Mouse (Mus musculus): ENCODE data around the gene Atrn.

Gene Atrn

GRCm38 (mm10) chr2:130905751-130906583, at the start of gene Atrn, which contains the start of gene 4930402H24Rik:
TSS of gene Atrn (plus strand) at chr2:130906495.
TSS of gene 4930402H24Rik (minus strand) at chr2:130906406.
- DNase-seq (ENCODE audit: low read depth, low spot score) = peak; percentile 85

GRCm38 (mm10) chr2:130862091-130862490, 44.2 kb upstream of the Atrn start:
- DNase-seq (ENCODE audit: low read depth, low spot score) = no peak

GRCm38 (mm10) chr2:130870916-130871315, 35.4 kb upstream of the Atrn start:
- no peak for DNase-seq (ENCODE audit: low read depth, low spot score)

GRCm38 (mm10) chr2:130877376-130877775, 28.9 kb upstream of the Atrn start:
- DNase-seq (ENCODE audit: low read depth, low spot score) = no peak

- DNase-seq (ENCODE audit: low read depth, low spot score) = no peak
Measured at GRCm38 (mm10) chr2:130886983-130887382, 19.3 kb upstream of the Atrn start.

GRCm38 (mm10) chr2:130887456-130887855, 18.8 kb upstream of the Atrn start:
- no peak for DNase-seq (ENCODE audit: low read depth, low spot score)

- no peak for DNase-seq (ENCODE audit: low read depth, low spot score)
Measured at GRCm38 (mm10) chr2:130896944-130897343, 9.4 kb upstream of the Atrn start.

- no peak for DNase-seq (ENCODE audit: low read depth, low spot score)
Measured at GRCm38 (mm10) chr2:130897856-130898255, 8.4 kb upstream of the Atrn start.

GRCm38 (mm10) chr2:130898783-130899182, 7.5 kb upstream of the Atrn start:
- DNase-seq (ENCODE audit: low read depth, low spot score) = no peak

- DNase-seq (ENCODE audit: low read depth, low spot score) = no peak
Measured at GRCm38 (mm10) chr2:130906584-130907315, 455 bp downstream of the Atrn start.

- no peak for DNase-seq (ENCODE audit: low read depth, low spot score)
Measured at GRCm38 (mm10) chr2:130911691-130912090, 5.4 kb downstream of the Atrn start.

GRCm38 (mm10) chr2:130914873-130915272, 8.6 kb downstream of the Atrn start:
- DNase-seq (ENCODE audit: low read depth, low spot score) = no peak

GRCm38 (mm10) chr2:130916521-130917147, 10.3 kb downstream of the Atrn start:
- DNase-seq (ENCODE audit: low read depth, low spot score) = no peak

- DNase-seq (ENCODE audit: low read depth, low spot score) = no peak
Measured at GRCm38 (mm10) chr2:130917686-130918085, 11.4 kb downstream of the Atrn start.

GRCm38 (mm10) chr2:130919062-130919593, 12.8 kb downstream of the Atrn start:
- no peak for DNase-seq (ENCODE audit: low read depth, low spot score)

GRCm38 (mm10) chr2:130924950-130925349, 18.7 kb downstream of the Atrn start:
- DNase-seq (ENCODE audit: low read depth, low spot score) = no peak

GRCm38 (mm10) chr2:130928031-130928430, 21.7 kb downstream of the Atrn start:
- DNase-seq (ENCODE audit: low read depth, low spot score) = no peak

- DNase-seq (ENCODE audit: low read depth, low spot score) = no peak
Measured at GRCm38 (mm10) chr2:130928530-130928929, 22.2 kb downstream of the Atrn start.

GRCm38 (mm10) chr2:130929994-130930393, 23.7 kb downstream of the Atrn start:
- DNase-seq (ENCODE audit: low read depth, low spot score) = no peak

- DNase-seq (ENCODE audit: low read depth, low spot score) = no peak
Measured at GRCm38 (mm10) chr2:130932865-130933264, 26.6 kb downstream of the Atrn start.

GRCm38 (mm10) chr2:130949781-130950180, 43.5 kb downstream of the Atrn start:
- DNase-seq (ENCODE audit: low read depth, low spot score) = no peak

- DNase-seq (ENCODE audit: low read depth, low spot score) = peak; percentile 65
Measured at GRCm38 (mm10) chr2:130950548-130950947, 44.3 kb downstream of the Atrn start.

All from embryo, embryonic 11.5 days (tissue).